Mouse (Mus musculus): Measurements from ENCODE around the gene Lama1.

DNA sequence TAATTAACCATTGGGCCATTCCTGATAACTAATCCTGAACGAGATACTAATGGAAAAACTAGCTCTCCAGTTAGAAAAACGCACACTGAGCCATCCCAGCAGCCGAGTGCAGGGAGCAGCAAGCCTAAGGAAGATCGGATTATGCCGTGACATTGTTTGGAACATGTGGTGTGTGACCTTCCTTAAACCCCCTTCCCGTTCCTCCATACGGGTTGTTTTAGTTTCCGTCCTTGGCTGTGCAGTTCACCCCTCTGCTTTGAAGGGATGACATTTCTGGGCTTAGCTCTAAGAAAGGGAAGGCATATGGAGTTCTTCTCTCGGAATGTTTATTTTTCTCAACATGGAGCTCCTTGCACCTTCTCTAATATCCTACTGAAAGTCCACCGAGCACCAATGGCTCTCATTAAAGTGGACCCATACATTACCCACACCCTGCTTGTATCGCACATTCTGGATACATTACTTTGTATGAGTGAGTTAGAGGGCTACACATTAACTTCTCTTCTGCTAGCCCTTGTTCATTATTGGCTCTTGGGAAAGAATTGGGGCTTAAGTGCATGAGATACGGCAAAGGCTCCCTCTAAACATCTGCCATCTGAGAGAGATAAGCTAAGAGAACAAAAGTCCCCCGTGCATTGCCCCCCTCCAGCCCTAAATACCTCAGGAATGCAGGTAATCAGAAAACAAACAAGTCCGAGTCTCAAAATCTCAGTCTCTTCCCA is 11.9 kb upstream of the Lama1 start:
- no peak for TF ChIP-seq CTCF (IDR thresholded peaks at IDR 0.05; ENCODE audit: borderline replicate concordance, control insufficient read depth, extremely low read depth, insufficient read depth, low read length, poor library complexity)
- TF ChIP-seq POLR2A (IDR thresholded peaks at IDR 0.05; ENCODE audit: control insufficient read depth, extremely low read depth, insufficient read depth, low read length, poor library complexity): no peak

All from thymus, adult 2 months (tissue).